Mouse (Mus musculus) cerebellum, adult 2 months (tissue): ENCODE measurements at regions not wholly inside any gene's neighbourhood (a gene's known extent, or its start where the extent isn't known, plus 50 kb on each side); places are given as distances from the start of the nearest gene placed in this dataset.

ENCODE experiments used
- DNase-seq, 2 experiments: peaks; one replicate each; pipeline ENCODE4 v3.0.0; 2021
- H3K27ac ChIP-seq: fragments of 200-500 bp; 2 replicates; pipeline ENCODE4 v1.5.1; 2012; ENCODE audit warnings: low read length, control low read depth, inconsistent platforms; ENCODE audit not compliant: insufficient read depth
- H3K27me3 ChIP-seq: fragments of 200-500 bp; 2 replicates; pipeline ENCODE4 v1.6.1; 2012; ENCODE audit warnings: inconsistent platforms, mild to moderate bottlenecking, low read length, moderate library complexity; ENCODE audit not compliant: control insufficient read depth, insufficient read depth
- H3K4me1 ChIP-seq: fragments of 200-500 bp; 2 replicates; pipeline ENCODE4 v1.6.1; 2011; ENCODE audit warnings: low read length; ENCODE audit not compliant: control insufficient read depth, insufficient read depth
- H3K4me3 ChIP-seq: fragments of 200-500 bp; replicated peaks from 2 replicates; pipeline ENCODE3; 2011; ENCODE audit warnings: mild to moderate bottlenecking, low read depth, low read length, control low read depth; ENCODE audit not compliant: insufficient read depth
- CTCF ChIP-seq: fragments of 200-500 bp; IDR thresholded peaks from 2 replicates; pipeline ENCODE4 v1.5.1; 2011; ENCODE audit warnings: low read depth, mild to moderate bottlenecking, control low read depth, low read length, moderate library complexity, borderline replicate concordance; ENCODE audit not compliant: insufficient read depth
- POLR2A ChIP-seq: fragments of 200-500 bp; IDR thresholded peaks from 2 replicates; pipeline ENCODE4 v1.6.1; 2011; ENCODE audit warnings: low read length, control low read depth, borderline replicate concordance; ENCODE audit not compliant: insufficient read depth
- WGBS: fragments of 180-500 bp; shearing (Covaris S2); methylation state at CpG from one replicate; pipeline ENCODE4 v1.1.7; 2018; 5-methylcytosine and 5-hydroxymethylcytosine counted together

DNA sequence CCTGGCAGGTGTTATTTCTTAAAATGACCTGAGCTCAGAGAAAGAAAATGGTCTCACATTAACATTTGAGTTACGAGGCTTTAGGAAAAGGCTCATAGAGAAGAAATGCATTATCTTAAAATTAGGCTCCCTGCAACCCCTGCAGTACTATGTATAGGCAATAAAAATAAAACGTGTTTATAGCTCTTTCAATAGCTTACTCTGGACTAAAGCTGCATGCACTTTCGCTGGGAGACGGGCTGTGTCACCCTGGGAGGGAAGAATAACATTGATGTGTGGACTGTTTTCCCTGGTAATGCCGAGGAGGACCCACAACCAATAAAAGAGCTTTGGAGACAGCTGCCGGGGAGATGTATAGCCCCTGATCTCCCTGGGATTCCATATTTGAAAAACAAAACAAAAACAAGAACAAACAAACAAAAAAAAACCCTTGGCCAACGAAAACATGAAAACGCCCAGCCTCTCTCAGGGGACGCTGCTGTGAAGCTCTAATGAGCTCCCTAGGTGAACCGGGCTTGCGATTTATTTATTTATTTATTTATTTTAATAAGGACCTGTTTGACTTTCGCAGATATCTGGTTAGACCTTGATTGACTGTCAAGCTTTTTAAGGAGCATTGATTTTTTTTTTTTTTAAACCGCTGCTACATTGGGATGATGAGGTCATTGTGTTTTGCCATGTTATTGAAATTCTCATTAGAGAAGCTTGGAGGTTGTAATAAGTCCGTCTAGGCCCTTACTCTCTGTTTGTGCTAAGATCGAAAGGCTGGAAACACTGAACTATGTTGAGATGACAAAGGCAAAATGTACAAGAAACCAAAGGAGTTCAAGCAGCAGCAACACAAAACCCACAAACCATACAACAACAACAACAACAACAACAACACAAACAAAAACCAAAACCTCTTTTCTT, 228.3 kb upstream of the Slc30a5 start:
- no peak for DNase-seq
- Histone ChIP-seq H3K27ac (no peak overlapping the region), H3K4me1 (no peaks in the 10 kb centered on the region), H3K27me3 (no peaks in the 10 kb centered on the region), H3K4me3 (no peak overlapping the region)
- 87% methylated on average over 15 of the region's 15 CpGs for WGBS
- no peak for TF ChIP-seq CTCF
- no peak for TF ChIP-seq POLR2A

GRCm38 (mm10) chr13:101049511-101049910, 216.3 kb upstream of the Slc30a5 start:
- Histone ChIP-seq H3K4me1 (no peaks in the 10 kb centered on the region), H3K4me3 (no peak overlapping the region), H3K27me3 (no peaks in the 10 kb centered on the region), H3K27ac (no peak overlapping the region)
- DNase-seq, result no peak
- WGBS, result 70% methylated on average over 1 of the region's 1 CpGs
- no peak for TF ChIP-seq CTCF
- no peak for TF ChIP-seq POLR2A

DNA sequence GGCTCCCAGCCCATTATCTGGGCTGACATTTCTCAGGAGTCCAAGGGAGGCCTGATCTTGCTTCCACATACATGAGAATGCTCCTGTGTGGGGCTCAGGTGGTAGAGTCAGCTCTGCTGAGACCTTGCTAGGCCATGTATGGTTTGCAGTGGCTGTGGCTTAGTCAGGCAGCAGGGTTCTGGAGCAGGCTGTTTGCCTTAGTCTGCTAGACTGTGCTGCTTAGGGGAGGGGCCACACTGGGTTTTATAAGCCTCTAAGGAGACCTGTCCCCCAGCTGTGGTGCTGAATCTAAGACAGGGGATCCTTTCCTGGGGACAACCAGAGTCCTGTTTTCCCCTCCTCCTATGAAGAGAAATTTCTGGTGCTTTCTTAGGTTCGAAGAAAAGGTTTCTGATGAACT, 199.4 kb upstream of the Slc30a5 start:
- no peak for TF ChIP-seq POLR2A
- TF ChIP-seq CTCF, result no peak
- no peak overlapping the region for H3K27ac ChIP-seq
- no peak overlapping the region for H3K4me3 ChIP-seq
- DNase-seq, result no peak
- H3K27me3 ChIP-seq, result no peaks in the 10 kb centered on the region
- no peaks in the 10 kb centered on the region for H3K4me1 ChIP-seq
- WGBS, result 73% methylated on average over 1 of the region's 1 CpGs

DNA sequence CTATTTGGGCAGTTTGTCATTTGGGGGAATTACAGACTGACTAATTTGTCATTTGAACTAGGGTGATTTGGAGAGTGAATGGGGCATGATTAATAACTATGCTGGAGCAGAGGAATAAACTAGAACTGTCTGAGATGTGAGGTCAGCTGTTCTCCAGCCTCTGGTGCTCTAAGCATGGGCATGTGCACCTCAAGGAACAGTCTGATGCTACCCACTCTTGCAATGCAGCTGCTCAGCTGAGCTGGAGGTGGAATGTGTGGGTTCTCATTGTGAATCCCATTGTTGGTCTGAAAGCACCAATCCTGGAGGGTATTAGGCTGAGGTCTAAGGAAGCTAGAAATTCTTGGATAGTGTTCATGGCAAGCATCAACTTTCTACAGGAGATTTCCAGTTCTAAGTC, 192.8 kb upstream of the Slc30a5 start:
- no peaks in the 10 kb centered on the region for H3K27me3 ChIP-seq
- no peak for DNase-seq
- TF ChIP-seq POLR2A (no peak), CTCF (no peak)

DNA sequence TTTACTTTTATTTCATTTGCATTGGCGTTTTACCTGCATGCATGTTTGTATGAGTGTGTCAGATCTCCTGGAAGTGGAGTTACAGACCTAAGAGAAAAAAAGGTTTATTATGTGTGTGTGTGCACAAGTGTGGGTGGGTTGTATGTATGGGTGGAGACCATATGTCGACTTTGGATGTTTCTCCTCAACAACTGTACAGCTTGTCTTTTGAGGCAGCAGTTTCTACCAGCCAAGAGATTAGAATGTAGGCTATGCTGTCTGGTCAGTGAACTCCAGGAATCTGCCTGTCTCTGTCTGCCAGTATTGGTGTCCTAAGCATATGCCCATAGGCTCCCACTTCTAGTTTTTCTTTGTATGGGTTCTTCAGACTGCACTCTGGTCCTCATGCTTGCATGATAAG, 192.3 kb upstream of the Slc30a5 start:
- DNase-seq, result no peak
- Histone ChIP-seq H3K27ac (no peak overlapping the region), H3K27me3 (no peaks in the 10 kb centered on the region), H3K4me1 (no peaks in the 10 kb centered on the region), H3K4me3 (no peak overlapping the region)
- TF ChIP-seq POLR2A, result no peak
- TF ChIP-seq CTCF, result no peak
- WGBS, result 79% methylated on average over 2 of the region's 2 CpGs

More for the DNA sequence above, 192.8 kb upstream of the Slc30a5 start:
- Histone ChIP-seq H3K27ac (no peak overlapping the region), H3K4me1 (no peaks in the 10 kb centered on the region), H3K4me3 (no peak overlapping the region)

GRCm38 (mm10) chr13:101024971-101025370, 191.7 kb upstream of the Slc30a5 start:
- 98% methylated on average over 2 of the region's 2 CpGs for WGBS

GRCm38 (mm10) chr13:101019272-101019676, 186.0 kb upstream of the Slc30a5 start:
- Histone ChIP-seq H3K27ac (no peak overlapping the region), H3K4me1 (no peaks in the 10 kb centered on the region), H3K27me3 (no peaks in the 10 kb centered on the region), H3K4me3 (no peak overlapping the region)
- WGBS, result 70% methylated on average over 7 of the region's 7 CpGs
- no peak for DNase-seq
- TF ChIP-seq POLR2A, result no peak

More at GRCm38 (mm10) chr13:101024971-101025370, 191.7 kb upstream of the Slc30a5 start:
- TF ChIP-seq POLR2A, result no peak
- no peak for TF ChIP-seq CTCF
- Histone ChIP-seq H3K4me1 (no peaks in the 10 kb centered on the region), H3K27ac (no peak overlapping the region), H3K27me3 (no peaks in the 10 kb centered on the region), H3K4me3 (no peak overlapping the region)
- no peak for DNase-seq

- no peak overlapping the region for H3K4me3 ChIP-seq
- TF ChIP-seq POLR2A (no peak), CTCF (no peak)
- no peaks in the 10 kb centered on the region for H3K4me1 ChIP-seq
- 91% methylated on average over 6 of the region's 6 CpGs for WGBS
- no peaks in the 10 kb centered on the region for H3K27me3 ChIP-seq
- H3K27ac ChIP-seq, result no peak overlapping the region
- DNase-seq, result no peak
These were observed 183.8 kb upstream of the Slc30a5 start for GRCm38 (mm10) chr13:101017041-101017440.
